Mouse (Mus musculus) heart, embryonic 16.5 days (tissue): ENCODE measurements around the gene Lrp2. TPM values are rescaled to one million over a fixed set of nuclear protein-coding genes. Genes with fewer than 3 reads are reported as not detected.

Experiments used
- ATAC-seq: fragments of 200-750 bp; cut with Nextera tagmentation; replicated peaks from 2 replicates; pipeline ENCODE4 v1.8.0; 2017; ENCODE audit warnings: moderate number of reproducible peaks; ENCODE audit not compliant: insufficient read depth, low FRiP score; ENCODE audit errors: extremely low read depth
- H3K27ac ChIP-seq: fragments of 300-500 bp; sonication (generic); 2 replicates; pipeline ENCODE4 v1.5.1; 2014; ENCODE audit warnings: mild to moderate bottlenecking, low read length, control low read depth, moderate library complexity
- H3K27me3 ChIP-seq: fragments of 300-500 bp; sonication (generic); 2 replicates; pipeline ENCODE4 v1.6.1; 2014; ENCODE audit warnings: low read length, mixed read lengths; ENCODE audit not compliant: control insufficient read depth, insufficient read depth
- H3K36me3 ChIP-seq: fragments of 300-500 bp; sonication (generic); 2 replicates; pipeline ENCODE4 v1.6.1; 2014; ENCODE audit not compliant: control insufficient read depth, insufficient read depth
- H3K4me1 ChIP-seq: fragments of 300-500 bp; sonication (generic); 2 replicates; pipeline ENCODE4 v1.6.1; 2014; ENCODE audit warnings: low read length, mixed read lengths; ENCODE audit not compliant: control insufficient read depth, insufficient read depth
- H3K4me2 ChIP-seq: fragments of 300-500 bp; sonication (generic); 2 replicates; pipeline ENCODE4 v1.6.1; 2014; ENCODE audit warnings: low read depth, mild to moderate bottlenecking, control low read depth, low read length
- H3K4me3 ChIP-seq: fragments of 300-500 bp; sonication (generic); 2 replicates; pipeline ENCODE4 v1.5.1; 2014; ENCODE audit warnings: mild to moderate bottlenecking, control low read depth, low read length
- H3K9ac ChIP-seq: fragments of 300-500 bp; sonication (generic); 2 replicates; pipeline ENCODE4 v1.6.1; 2014; ENCODE audit warnings: low read length, control low read depth
- H3K9me3 ChIP-seq: fragments of 300-500 bp; sonication (generic); replicated peaks from 2 replicates; pipeline ENCODE4 v1.6.1; 2016; ENCODE audit warnings: low read length; ENCODE audit not compliant: control insufficient read depth
- WGBS: fragments of 180-500 bp; shearing (Covaris S2); extraction: QIAGEN DNeasy Blood & Tissue Kit; methylation state at CpG from one replicate; pipeline ENCODE4 v1.1.7; 2014; 5-methylcytosine and 5-hydroxymethylcytosine counted together
- polyA plus RNA-seq: library from polyadenylated mRNA; unstranded; fragments of >200 nt; fragmentation: Nextera tagmentation; extraction: Ambion mirVana; gene quantifications from 2 replicates; pipeline ENCODE4 v1.2.1, GENCODE M21; 2015

Lrp2 gene
- polyA plus RNA-seq, 1 experiment from 2014 or later, result 0.21 TPM

DNA sequence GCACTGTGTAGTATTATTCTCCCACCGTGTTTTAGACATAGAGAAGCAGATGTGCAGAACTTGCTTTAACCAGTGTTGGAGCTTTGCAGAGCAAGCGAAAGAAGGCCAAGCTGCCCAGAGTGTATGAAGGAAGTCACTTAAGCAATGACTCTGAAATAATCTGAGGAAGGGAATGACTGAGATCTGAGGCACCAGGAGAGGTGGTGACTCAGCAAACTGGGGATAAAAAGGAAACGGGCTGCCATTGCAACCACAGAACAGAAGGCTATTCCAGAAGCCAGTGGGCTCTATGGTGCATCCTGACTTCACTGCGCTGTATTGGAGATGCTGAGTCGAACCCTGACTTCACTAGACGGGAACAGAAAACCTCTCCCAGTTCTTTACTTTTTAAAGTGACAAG is 10.9 kb downstream of the Lrp2 start:
- Histone ChIP-seq H3K4me3 (no peak overlapping the region), H3K9me3 (no peaks in the 10 kb centered on the region), H3K4me1 (no peaks in the 10 kb centered on the region), H3K36me3 (no peaks in the 10 kb centered on the region), H3K27me3 (no peaks in the 10 kb centered on the region), H3K9ac (no peak overlapping the region), H3K27ac (no peak overlapping the region), H3K4me2 (no peak overlapping the region)
- no peak for ATAC-seq
- 57% methylated on average over 6 of the region's 6 CpGs for WGBS

DNA sequence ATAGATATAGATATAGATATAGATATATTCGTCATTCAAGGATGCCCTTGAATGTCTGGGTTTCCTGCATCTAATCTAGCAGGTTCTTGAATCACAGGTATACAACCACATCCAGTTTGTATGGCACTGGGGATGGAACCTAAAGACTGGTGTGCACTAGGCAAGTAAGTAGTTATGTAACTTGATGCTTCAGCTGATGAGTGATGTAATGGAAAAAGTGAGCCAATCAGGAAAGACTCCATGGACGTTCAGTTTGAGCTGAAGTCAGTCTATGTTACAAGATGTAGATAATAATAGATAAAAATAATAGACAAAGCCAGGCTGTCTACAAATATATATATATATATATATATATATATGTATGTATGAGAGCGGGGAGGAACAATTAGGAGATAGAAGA is 11.6 kb downstream of the Lrp2 start:
- 59% methylated on average over 3 of the region's 3 CpGs for WGBS
- Histone ChIP-seq H3K27ac (no peak overlapping the region), H3K4me1 (no peaks in the 10 kb centered on the region), H3K27me3 (no peaks in the 10 kb centered on the region), H3K4me3 (no peak overlapping the region), H3K9me3 (no peaks in the 10 kb centered on the region), H3K4me2 (no peak overlapping the region), H3K9ac (no peak overlapping the region), H3K36me3 (no peaks in the 10 kb centered on the region)
- ATAC-seq, result no peak

DNA sequence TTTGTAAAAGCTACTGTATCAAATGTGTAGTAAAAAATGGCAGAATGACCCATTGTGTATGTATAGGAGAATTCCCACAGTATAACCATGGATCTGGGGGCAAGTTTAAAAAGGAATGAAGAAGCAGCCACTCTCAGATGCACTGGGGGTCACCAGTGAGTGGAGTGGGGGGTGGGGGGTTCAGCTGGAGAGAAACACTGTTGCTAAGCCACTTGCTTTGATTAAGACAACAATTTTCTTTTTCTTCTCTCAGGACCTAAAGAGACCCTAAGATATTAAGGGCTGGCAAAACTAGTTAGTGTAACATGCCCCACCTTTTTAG is 12.2 kb downstream of the Lrp2 start:
- ATAC-seq, result no peak
- H3K4me2 ChIP-seq, result no peak overlapping the region
- no peak overlapping the region for H3K27ac ChIP-seq
- no peaks in the 10 kb centered on the region for H3K4me1 ChIP-seq
- no peaks in the 10 kb centered on the region for H3K9me3 ChIP-seq
- no peaks in the 10 kb centered on the region for H3K27me3 ChIP-seq
- no peak overlapping the region for H3K9ac ChIP-seq
- H3K4me3 ChIP-seq, result no peak overlapping the region
- no peaks in the 10 kb centered on the region for H3K36me3 ChIP-seq

DNA sequence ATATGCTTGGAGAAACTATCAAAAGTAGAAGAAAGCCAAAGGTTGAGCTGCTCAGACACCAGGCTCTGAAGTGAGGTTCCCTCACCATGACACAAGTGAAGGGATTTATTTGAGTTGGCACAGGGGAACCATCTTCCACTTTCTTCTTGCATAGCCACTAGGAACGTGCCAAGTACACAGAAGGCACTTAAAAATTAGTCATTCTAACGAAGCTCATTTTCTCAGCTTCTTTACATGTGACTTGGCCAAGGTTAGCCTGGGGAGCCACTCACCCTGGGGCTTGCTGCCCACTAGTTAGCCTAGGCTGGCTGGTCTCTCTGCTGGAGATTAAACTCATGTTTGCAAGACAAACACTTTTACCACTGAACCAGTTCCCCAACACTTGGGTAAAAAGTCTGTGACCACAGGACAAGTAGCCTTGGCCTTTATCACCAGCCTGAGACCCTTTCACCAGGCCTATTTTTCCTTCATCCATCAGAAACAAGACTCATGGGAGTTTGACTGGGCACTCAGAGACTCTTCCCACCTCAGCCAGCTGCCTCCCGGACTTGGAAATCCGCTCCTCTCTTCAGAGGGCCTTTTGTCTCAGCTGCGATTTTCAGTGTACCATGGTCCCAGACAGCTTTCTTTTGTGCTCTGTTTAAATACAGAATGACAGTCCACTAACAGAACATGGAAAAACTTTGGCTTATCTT is 12.7 kb downstream of the Lrp2 start:
- Histone ChIP-seq H3K9me3 (no peaks in the 10 kb centered on the region), H3K27me3 (no peaks in the 10 kb centered on the region), H3K9ac (no peak overlapping the region), H3K36me3 (no peaks in the 10 kb centered on the region), H3K4me1 (no peaks in the 10 kb centered on the region), H3K4me2 (no peak overlapping the region), H3K27ac (no peak overlapping the region), H3K4me3 (no peak overlapping the region)
- 78% methylated on average over 5 of the region's 5 CpGs for WGBS
- ATAC-seq, result no peak

DNA sequence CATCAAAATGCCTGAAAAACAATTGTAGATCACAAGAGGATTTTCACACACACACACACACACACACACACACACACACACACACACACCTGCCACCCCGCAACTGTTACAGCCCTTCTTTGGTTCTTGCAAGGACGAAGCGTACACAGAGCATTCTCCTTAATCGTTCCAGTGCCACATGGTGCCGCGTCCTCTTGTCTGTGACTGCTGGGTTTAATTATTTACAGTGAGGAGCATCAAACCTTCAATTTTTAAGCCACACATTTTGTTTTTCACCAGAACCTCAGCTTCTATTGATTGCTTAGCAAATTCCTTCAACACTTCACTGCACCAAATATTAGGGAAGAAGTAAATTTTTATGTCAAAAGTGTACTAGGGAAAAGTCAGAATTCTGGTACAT is 15.3 kb downstream of the Lrp2 start:
- Histone ChIP-seq H3K4me1 (no peaks in the 10 kb centered on the region), H3K4me2 (no peak overlapping the region), H3K4me3 (no peak overlapping the region), H3K27ac (no peak overlapping the region), H3K9ac (no peak overlapping the region), H3K9me3 (no peaks in the 10 kb centered on the region), H3K27me3 (no peaks in the 10 kb centered on the region), H3K36me3 (no peaks in the 10 kb centered on the region)
- 77% methylated on average over 6 of the region's 6 CpGs for WGBS
- ATAC-seq, result no peak

DNA sequence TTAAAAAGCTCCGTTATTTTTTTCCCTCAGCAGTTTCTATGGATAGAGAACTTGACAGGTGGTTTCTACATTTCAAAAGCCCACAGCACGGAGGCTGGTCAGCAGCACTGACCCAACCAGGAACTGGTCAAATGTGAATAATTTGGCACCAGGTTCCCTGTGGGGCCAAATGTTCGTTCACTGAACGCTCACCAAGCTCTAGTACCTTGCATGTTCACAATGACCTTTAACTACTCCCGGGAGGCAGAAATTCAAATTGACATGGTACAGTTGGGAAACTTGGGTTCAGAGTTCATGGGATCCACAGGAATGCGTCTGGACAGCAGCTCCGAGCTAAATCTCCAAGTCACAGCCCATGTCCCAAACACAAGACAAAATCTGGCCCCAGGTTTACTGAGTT is 19.6 kb downstream of the Lrp2 start:
- no peak overlapping the region for H3K27ac ChIP-seq
- no peaks in the 10 kb centered on the region for H3K36me3 ChIP-seq
- H3K9me3 ChIP-seq, result no peaks in the 10 kb centered on the region
- no peaks in the 10 kb centered on the region for H3K27me3 ChIP-seq
- H3K4me2 ChIP-seq, result no peak overlapping the region
- H3K9ac ChIP-seq, result no peak overlapping the region
- peaks cover 4% of the 10 kb centered on the region; the same call in 1 of the 2 replicates for H3K4me1 ChIP-seq
- WGBS, result 80% methylated on average over 7 of the region's 7 CpGs
- no peak overlapping the region for H3K4me3 ChIP-seq
- ATAC-seq, result no peak

DNA sequence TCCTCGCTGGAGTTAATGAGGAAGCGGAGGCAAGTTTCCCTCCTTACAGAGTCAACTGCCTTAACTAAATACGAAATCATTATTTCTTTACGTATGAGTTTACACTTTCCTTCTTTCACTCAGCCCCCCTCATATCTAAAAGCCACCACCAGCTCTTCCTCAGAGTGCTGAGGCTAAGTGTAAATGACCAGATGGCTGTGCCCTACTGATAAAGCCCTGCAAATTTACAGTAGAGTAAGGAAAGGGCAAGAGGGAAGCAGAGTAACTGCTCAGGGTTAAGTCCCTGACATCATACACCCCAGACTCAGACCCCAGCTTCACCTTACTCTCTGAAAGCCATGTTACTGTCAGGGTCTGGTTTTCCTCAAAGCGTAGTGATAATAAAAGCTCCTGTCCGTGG is 22.4 kb downstream of the Lrp2 start:
- H3K4me1 ChIP-seq, result peaks cover 4% of the 10 kb centered on the region; the same call in 1 of the 2 replicates
- H3K27me3 ChIP-seq, result peaks cover 5% of the 10 kb centered on the region; the same call in 1 of the 2 replicates
- WGBS, result 41% methylated on average over 6 of the region's 6 CpGs
- no peak overlapping the region for H3K4me3 ChIP-seq
- H3K36me3 ChIP-seq, result no peaks in the 10 kb centered on the region
- H3K9me3 ChIP-seq, result no peaks in the 10 kb centered on the region
- ATAC-seq, result no peak
- no peak overlapping the region for H3K27ac ChIP-seq
- no peak overlapping the region for H3K4me2 ChIP-seq
- H3K9ac ChIP-seq, result no peak overlapping the region

DNA sequence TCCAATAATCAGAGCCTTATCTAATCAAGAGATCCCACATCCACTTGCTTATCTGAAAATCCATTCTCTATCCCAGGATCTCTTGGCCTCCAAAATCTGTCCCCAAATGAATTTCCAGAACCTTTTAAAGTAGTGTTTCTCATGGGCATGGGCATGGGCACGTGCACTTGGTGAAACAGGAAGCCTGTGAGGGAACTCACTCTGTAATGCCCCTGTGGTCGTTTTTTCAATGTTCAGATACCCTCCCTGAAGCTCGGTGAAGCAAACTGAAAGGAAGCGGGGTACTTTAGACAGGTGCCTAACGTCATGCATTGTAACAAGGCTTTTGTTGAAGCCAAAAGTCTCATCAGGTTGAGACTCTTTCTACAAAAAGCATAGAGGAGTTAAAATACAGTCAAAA is 23.1 kb downstream of the Lrp2 start:
- Histone ChIP-seq H3K27ac (no peak overlapping the region), H3K9ac (no peak overlapping the region), H3K4me2 (no peak overlapping the region), H3K36me3 (no peaks in the 10 kb centered on the region), H3K4me1 (peaks cover 4% of the 10 kb centered on the region; the same call in 1 of the 2 replicates), H3K4me3 (no peak overlapping the region), H3K27me3 (peaks cover 5% of the 10 kb centered on the region; the same call in 1 of the 2 replicates), H3K9me3 (no peaks in the 10 kb centered on the region)
- WGBS, result 53% methylated on average over 5 of the region's 5 CpGs
- no peak for ATAC-seq

DNA sequence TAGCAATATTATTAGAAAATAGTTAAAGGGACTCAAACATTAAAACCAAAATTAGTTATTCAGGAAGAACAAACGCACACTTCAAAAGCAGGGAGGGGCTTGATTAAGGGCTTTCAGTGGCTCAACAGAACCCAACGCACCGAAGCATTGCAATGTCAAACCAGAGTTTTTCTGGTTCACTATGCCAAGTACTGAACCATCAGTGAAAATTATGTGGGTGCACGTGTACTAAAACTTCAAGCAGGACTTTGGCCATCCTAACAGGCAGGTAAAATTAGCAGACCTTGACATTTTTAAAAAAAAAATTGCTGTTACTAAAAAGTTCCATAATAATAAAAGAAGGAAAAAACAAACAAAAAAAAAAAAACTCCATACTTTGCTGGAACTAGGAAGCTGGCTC is 25.6 kb downstream of the Lrp2 start:
- Histone ChIP-seq H3K27ac (no peak overlapping the region), H3K4me2 (no peak overlapping the region), H3K9ac (no peak overlapping the region), H3K4me3 (no peak overlapping the region), H3K36me3 (no peaks in the 10 kb centered on the region), H3K4me1 (peaks cover 4% of the 10 kb centered on the region; the same call in 1 of the 2 replicates), H3K9me3 (no peaks in the 10 kb centered on the region), H3K27me3 (peaks cover 5% of the 10 kb centered on the region; the same call in 1 of the 2 replicates)
- ATAC-seq, result no peak
- WGBS, result 82% methylated on average over 4 of the region's 4 CpGs
